Mouse (Mus musculus) MEL (cell line): Measurements from ENCODE around the gene Hspa12b. TPM values are rescaled to one million over a fixed set of nuclear protein-coding genes. Genes with fewer than 3 reads are reported as not detected.

Experiments
- DNase-seq: peaks from one replicate; pipeline ENCODE4 v3.0.0; 2011; ENCODE audit warnings: low read depth, low spot score
- H3K27ac ChIP-seq: 2 replicates; pipeline ENCODE4 v1.5.1; 2012; ENCODE audit warnings: low read depth, mild to moderate bottlenecking, control low read depth, low read length, moderate library complexity; ENCODE audit not compliant: control insufficient read depth
- H3K27me3 ChIP-seq, 2 experiments: fragments of 150-350 bp in 1 of 2; sonication (generic) in 1 of 2; 2 replicates each; pipeline ENCODE4 v1.6.1; 2012; ENCODE audit warnings: low read length in 2 of 2, mild to moderate bottlenecking in 2 of 2, improper control_type of control experiment in 1 of 2, moderate library complexity in 1 of 2; ENCODE audit not compliant: insufficient read depth in 2 of 2, control insufficient read depth in 1 of 2
- H3K36me3 ChIP-seq, 2 experiments: 2 replicates each; pipeline ENCODE4 v1.6.1; 2012 to 2014; ENCODE audit warnings: low read length in 2 of 2, improper control_type of control experiment in 1 of 2, inconsistent platforms in 1 of 2, mild to moderate bottlenecking in 1 of 2; ENCODE audit not compliant: insufficient read depth in 2 of 2, control insufficient read depth in 1 of 2
- H3K4me1 ChIP-seq, 2 experiments: fragments of 150-350 bp in 1 of 2; sonication (generic) in 1 of 2; 2 replicates each; pipeline ENCODE4 v1.6.1; 2012; ENCODE audit warnings: low read length in 2 of 2, improper control_type of control experiment in 1 of 2, mild to moderate bottlenecking in 1 of 2; ENCODE audit not compliant: insufficient read depth in 2 of 2, control insufficient read depth in 1 of 2
- H3K4me3 ChIP-seq, 2 experiments: fragments of 150-350 bp in 1 of 2; sonication (generic) in 1 of 2; 2 replicates each; pipeline ENCODE4 v1.5.1; 2012; ENCODE audit warnings: low read depth in 2 of 2, low read length in 2 of 2, mild to moderate bottlenecking in 2 of 2, moderate library complexity in 2 of 2, control low read depth in 1 of 2, improper control_type of control experiment in 1 of 2; ENCODE audit not compliant: control insufficient read depth in 1 of 2, insufficient read depth in 1 of 2
- H3K79me2 ChIP-seq: 2 replicates; pipeline ENCODE4 v1.6.1; 2012; ENCODE audit warnings: mild to moderate bottlenecking, low read length, moderate library complexity; ENCODE audit not compliant: control insufficient read depth, poor library complexity, insufficient read depth
- H3K9ac ChIP-seq: 2 replicates; pipeline ENCODE4 v1.6.1; 2012; ENCODE audit warnings: low read depth, mild to moderate bottlenecking, control low read depth, low read length, moderate library complexity; ENCODE audit not compliant: control insufficient read depth, poor library complexity, severe bottlenecking
- H3K9me3 ChIP-seq: fragments of 150-350 bp; sonication (generic); replicated peaks from 2 replicates; pipeline ENCODE4 v1.6.1; 2012; ENCODE audit warnings: mild to moderate bottlenecking, low read length, improper control_type of control experiment, moderate library complexity; ENCODE audit not compliant: insufficient read depth
- BHLHE40 ChIP-seq: IDR thresholded peaks from 2 replicates; pipeline ENCODE4 v1.6.1; 2012; ENCODE audit warnings: low read depth, mild to moderate bottlenecking, inconsistent platforms, low read length, improper control_type of control experiment, borderline replicate concordance
- CTCF ChIP-seq, 3 experiments: IDR thresholded peaks in 2 of 3; conservative IDR thresholded peaks in 1 of 3; 2 replicates each; pipeline ENCODE4 v1.5.1; 2011 to 2012; ENCODE audit warnings: low read length in 3 of 3, low read depth in 2 of 3, mild to moderate bottlenecking in 2 of 3, improper control_type of control experiment in 1 of 3, inconsistent platforms in 1 of 3, mixed read lengths in 1 of 3, moderate library complexity in 1 of 3; ENCODE audit not compliant: control insufficient read depth in 1 of 3, insufficient read depth in 1 of 3, poor library complexity in 1 of 3, severe bottlenecking in 1 of 3
- ELF1 ChIP-seq: IDR thresholded peaks from 2 replicates; pipeline ENCODE4 v1.6.1; 2014; ENCODE audit warnings: low read depth, mild to moderate bottlenecking, inconsistent platforms, low read length, improper control_type of control experiment, moderate library complexity
- EP300 ChIP-seq, 2 experiments: IDR thresholded peaks; 2 replicates each; pipeline ENCODE4 v1.6.1; 2011; ENCODE audit warnings: improper control_type of control experiment in 2 of 2, low read length in 2 of 2, low read depth in 1 of 2, mild to moderate bottlenecking in 1 of 2
- ETS1 ChIP-seq: IDR thresholded peaks from 2 replicates; pipeline ENCODE4 v1.6.1; 2012; ENCODE audit warnings: low read depth, mild to moderate bottlenecking, inconsistent platforms, low read length, improper control_type of control experiment, moderate library complexity
- JUND ChIP-seq: IDR thresholded peaks from 2 replicates; pipeline ENCODE4 v1.6.1; 2011; ENCODE audit warnings: low read depth, mild to moderate bottlenecking, improper control_type of control experiment, low read length
- MAFK ChIP-seq: IDR thresholded peaks from 2 replicates; pipeline ENCODE4 v1.6.1; 2011; ENCODE audit warnings: low read depth, mild to moderate bottlenecking, low read length, improper control_type of control experiment, borderline replicate concordance
- MAZ ChIP-seq: IDR thresholded peaks from 2 replicates; pipeline ENCODE4 v1.6.1; 2012; ENCODE audit warnings: low read depth, mild to moderate bottlenecking, inconsistent platforms, low read length, improper control_type of control experiment
- NELFE ChIP-seq: IDR thresholded peaks from 2 replicates; pipeline ENCODE4 v1.6.1; 2011; ENCODE audit warnings: low read depth, low read length, improper control_type of control experiment
- NRF1 ChIP-seq: IDR thresholded peaks from 2 replicates; pipeline ENCODE4 v1.6.1; 2014; ENCODE audit warnings: low read depth, mild to moderate bottlenecking, inconsistent platforms, low read length, improper control_type of control experiment, moderate library complexity; ENCODE audit not compliant: poor library complexity, insufficient read depth, severe bottlenecking
- POLR2A ChIP-seq, 2 experiments: IDR thresholded peaks; 2 replicates each; pipeline ENCODE4 v1.6.1; 2011 to 2012; ENCODE audit warnings: low read length in 2 of 2, mild to moderate bottlenecking in 2 of 2, control low read depth in 1 of 2, improper control_type of control experiment in 1 of 2, low read depth in 1 of 2, moderate library complexity in 1 of 2; ENCODE audit not compliant: control insufficient read depth in 1 of 2, insufficient read depth in 1 of 2, poor library complexity in 1 of 2
- POLR2AphosphoS5 ChIP-seq: IDR thresholded peaks from 2 replicates; pipeline ENCODE4 v1.6.1; 2012; ENCODE audit warnings: low read depth, borderline replicate concordance, mild to moderate bottlenecking, inconsistent platforms, low read length, moderate library complexity, mixed read lengths
- RAD21 ChIP-seq: IDR thresholded peaks from 2 replicates; pipeline ENCODE4 v1.6.1; 2011; ENCODE audit warnings: mild to moderate bottlenecking, low read depth, low read length, improper control_type of control experiment
- RCOR1 ChIP-seq: IDR thresholded peaks from 2 replicates; pipeline ENCODE4 v1.6.1; 2012; ENCODE audit warnings: low read depth, mild to moderate bottlenecking, inconsistent platforms, low read length, improper control_type of control experiment
- SIN3A ChIP-seq: IDR thresholded peaks from 2 replicates; pipeline ENCODE4 v1.6.1; 2012; ENCODE audit warnings: low read length, improper control_type of control experiment, inconsistent platforms
- TBP ChIP-seq: IDR thresholded peaks from 2 replicates; pipeline ENCODE4 v1.8.0; 2011; ENCODE audit warnings: low read depth, low read length, improper control_type of control experiment
- ZKSCAN1 ChIP-seq: IDR thresholded peaks from 2 replicates; pipeline ENCODE4 v1.6.1; 2012; ENCODE audit warnings: low read depth, mild to moderate bottlenecking, inconsistent platforms, low read length, improper control_type of control experiment, moderate library complexity
- ZMIZ1 ChIP-seq: IDR thresholded peaks from 2 replicates; pipeline ENCODE4 v1.6.1; 2012; ENCODE audit warnings: low read depth, mild to moderate bottlenecking, inconsistent platforms, low read length, improper control_type of control experiment, moderate library complexity
- polyA plus RNA-seq, 2 experiments: library from polyadenylated mRNA; stranded (reverse) in 1 of 2; unstranded in 1 of 2; fragments of >175 nt in 1 of 2; fragments of >200 nt in 1 of 2; gene quantifications; 2 replicates each; pipeline versions ENCODE4 v1.2.1 to v1.2.4; 2012; ENCODE audit warnings: low replicate concordance in 2 of 2, low read depth in 1 of 2; ENCODE audit not compliant: insufficient read length in 2 of 2, insufficient read depth in 1 of 2, missing spikeins in 1 of 2
- total RNA-seq: library from RNA; depleted of rRNA; stranded (reverse); fragments of 300-350 nt; gene quantifications from 2 replicates; pipeline ENCODE4 v1.2.3, GENCODE M21; 2012

Gene Hspa12b
- total and polyA plus RNA-seq, 3 experiments, result 0.04 to 1.2 TPM; not detected in 1

DNA sequence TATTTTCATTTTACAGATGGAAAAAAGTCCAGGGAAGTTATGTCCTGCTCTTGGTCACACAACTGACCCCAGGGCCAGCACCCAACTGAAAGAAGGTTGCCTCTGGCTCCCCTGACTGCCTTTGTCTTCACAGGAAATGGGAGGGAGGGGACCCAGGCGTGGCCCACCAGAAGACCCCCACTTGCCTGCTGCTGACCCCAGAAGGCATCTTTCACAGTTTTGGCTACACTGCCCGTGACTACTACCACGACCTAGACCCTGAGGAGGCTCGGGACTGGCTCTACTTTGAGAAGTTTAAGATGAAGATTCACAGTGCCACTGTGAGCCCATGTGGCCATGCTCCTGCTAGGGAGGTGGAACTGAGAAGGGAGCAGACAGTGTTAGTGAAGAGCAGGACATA lies 11.2 kb downstream of the Hspa12b start:
- Histone ChIP-seq H3K4me1 (peaks cover 10 to 24% of the 10 kb centered on the region in 2 experiments), H3K9ac (no peak overlapping the region), H3K4me3 (no peak overlapping the region), H3K27ac (no peak overlapping the region), H3K9me3 (no peaks in the 10 kb centered on the region), H3K36me3 (peaks cover 0 to 7% of the 10 kb centered on the region in 2 experiments; a peak in 2 of 4 replicates), H3K79me2 (no peaks in the 10 kb centered on the region), H3K27me3 (no peaks in the 10 kb centered on the region)
- no peak for DNase-seq
- TF ChIP-seq NRF1 (no peak), MAFK (no peak), JUND (no peak), POLR2AphosphoS5 (no peak), ZKSCAN1 (no peak), ELF1 (no peak), NELFE (no peak), MAZ (no peak)
- TF ChIP-seq, all 39 proteins: peak for 0

DNA sequence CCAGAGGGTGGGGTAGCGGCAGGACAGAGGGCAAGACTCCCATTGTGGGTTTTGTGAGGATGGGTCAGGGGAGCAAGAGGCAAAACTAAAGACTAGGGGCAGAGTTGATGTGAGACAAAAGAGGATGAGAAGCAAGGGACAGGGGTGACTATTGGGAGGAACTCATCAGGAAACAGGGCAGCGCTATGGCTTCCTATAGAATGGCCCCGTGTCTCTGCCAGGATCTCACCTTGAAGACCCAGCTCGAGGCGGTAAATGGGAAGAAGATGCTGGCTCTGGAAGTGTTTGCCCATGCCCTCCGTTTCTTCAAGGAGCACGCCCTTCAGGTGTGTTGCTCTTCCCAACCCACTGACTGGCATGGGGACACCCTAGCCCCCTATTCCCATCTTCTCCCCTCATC lies 11.7 kb downstream of the Hspa12b start:
- H3K27ac ChIP-seq, result no peak overlapping the region
- no peaks in the 10 kb centered on the region for H3K27me3 ChIP-seq
- no peaks in the 10 kb centered on the region for H3K79me2 ChIP-seq
- TF ChIP-seq SIN3A (no peak), RCOR1 (no peak), EP300 (IDR thresholded peaks at IDR 0.05; ENCODE audit: low read depth in 1 of 2, low read length in 2 of 2) (no peak), MAZ (no peak)
- TF ChIP-seq, all 39 proteins: peak for 0
- DNase-seq, result no peak
- Histone ChIP-seq H3K4me3 (no peak overlapping the region), H3K36me3 (peaks cover 0 to 7% of the 10 kb centered on the region in 2 experiments; a peak in 2 of 4 replicates), H3K4me1 (peaks cover 10 to 24% of the 10 kb centered on the region in 2 experiments), H3K9me3 (no peaks in the 10 kb centered on the region), H3K9ac (no peak overlapping the region)

DNA sequence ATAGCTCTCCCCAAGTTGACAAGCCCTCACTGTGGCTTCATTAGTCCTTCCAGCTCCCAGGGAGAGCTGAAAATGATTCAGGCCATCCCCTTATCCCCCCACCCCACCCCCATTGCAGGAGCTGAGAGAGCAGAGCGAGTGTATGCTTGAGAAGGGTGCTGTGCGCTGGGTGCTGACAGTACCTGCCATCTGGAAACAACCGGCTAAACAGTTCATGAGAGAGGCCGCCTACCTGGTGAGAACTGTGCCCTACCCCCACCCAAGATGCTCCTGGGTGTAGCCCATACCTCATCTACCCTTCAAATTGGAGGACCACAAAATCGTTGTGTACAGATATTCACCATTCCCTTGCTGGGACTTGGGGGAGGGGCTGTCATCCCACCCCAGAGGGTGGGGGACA lies 12.2 kb downstream of the Hspa12b start:
- H3K36me3 ChIP-seq, result peaks cover 0 to 7% of the 10 kb centered on the region in 2 experiments; a peak in 2 of 4 replicates
- H3K4me1 ChIP-seq, result peaks cover 10 to 24% of the 10 kb centered on the region in 2 experiments
- no peak overlapping the region for H3K4me3 ChIP-seq
- no peaks in the 10 kb centered on the region for H3K27me3 ChIP-seq
- H3K9me3 ChIP-seq, result no peaks in the 10 kb centered on the region
- no peaks in the 10 kb centered on the region for H3K79me2 ChIP-seq
- H3K27ac ChIP-seq, result no peak overlapping the region
- no peak for DNase-seq
- TF ChIP-seq ZKSCAN1 (no peak), CTCF (IDR thresholded peaks at IDR 0.05 in 2 of 3, conservative IDR thresholded peaks at IDR 0.05 in 1 of 3; ENCODE audit: control insufficient read depth in 1 of 3, insufficient read depth in 1 of 3, low read depth in 2 of 3, low read length in 3 of 3, poor library complexity in 1 of 3, severe bottlenecking in 1 of 3) (no peak), ETS1 (no peak), EP300 (IDR thresholded peaks at IDR 0.05; ENCODE audit: low read depth in 1 of 2, low read length in 2 of 2) (no peak), TBP (no peak), BHLHE40 (no peak), ZMIZ1 (no peak), ELF1 (no peak), RAD21 (no peak), POLR2A (IDR thresholded peaks at IDR 0.05; ENCODE audit: control insufficient read depth in 1 of 2, insufficient read depth in 1 of 2, low read depth in 1 of 2, low read length in 2 of 2, poor library complexity in 1 of 2) (no peak)
- TF ChIP-seq, all 39 proteins: peak for 0
- H3K9ac ChIP-seq, result no peak overlapping the region
